Mouse (Mus musculus) lung, adult 2 months (tissue): ENCODE measurements at regions not wholly inside any gene's neighbourhood (a gene's known extent, or its start where the extent isn't known, plus 50 kb on each side); places are given as distances from the start of the nearest gene placed in this dataset.

ENCODE experiments used
- CTCF ChIP-seq: fragments of 200-500 bp; IDR thresholded peaks from 2 replicates; pipeline ENCODE4 v1.5.1; 2011; ENCODE audit warnings: mild to moderate bottlenecking, low read length, control low read depth; ENCODE audit not compliant: insufficient read depth
- POLR2A ChIP-seq: fragments of 200-500 bp; IDR thresholded peaks from 2 replicates; pipeline ENCODE4 v1.6.1; 2011; ENCODE audit warnings: low read depth, mild to moderate bottlenecking, control low read depth, low read length, borderline replicate concordance; ENCODE audit errors: extremely low read depth

GRCm38 (mm10) chr2:10937405-10937804, 234.5 kb upstream of the Prkcq start:
- TF ChIP-seq POLR2A (no peak), CTCF (no peak)
